Mouse (Mus musculus) fat pad, adult 2 months (tissue): ENCODE measurements around the gene Rnf217.

Experiments
- DNase-seq: peaks from one replicate; pipeline ENCODE4 v3.0.0-alpha.2; 2011; ENCODE audit warnings: low read depth, low spot score; ENCODE audit errors: extremely low read depth

Rnf217 gene

GRCm38 (mm10) chr10:31609066-31609961 lies at the start of gene Rnf217:
Gene Rnf217 (minus strand): TSS chr10:31609184.
- no peak for DNase-seq

- DNase-seq = no peak
Measured at GRCm38 (mm10) chr10:31647270-31647669, 38.3 kb upstream of the Rnf217 start.

GRCm38 (mm10) chr10:31646083-31646482 lies 37.1 kb upstream of the Rnf217 start:
- DNase-seq = no peak

GRCm38 (mm10) chr10:31635098-31635497 lies 26.1 kb upstream of the Rnf217 start:
- no peak for DNase-seq

GRCm38 (mm10) chr10:31632005-31632404 lies 23.0 kb upstream of the Rnf217 start:
- DNase-seq = no peak

- DNase-seq = no peak
Measured at GRCm38 (mm10) chr10:31615355-31615754, 6.4 kb upstream of the Rnf217 start.

GRCm38 (mm10) chr10:31614111-31614510 lies 5.1 kb upstream of the Rnf217 start:
- DNase-seq = no peak

- no peak for DNase-seq
Measured at GRCm38 (mm10) chr10:31608441-31609065, 431 bp downstream of the Rnf217 start.

- peak; percentile 54 for DNase-seq
Measured at GRCm38 (mm10) chr10:31606981-31607867, 1.8 kb downstream of the Rnf217 start.

GRCm38 (mm10) chr10:31603855-31604254 lies 5.1 kb downstream of the Rnf217 start:
- no peak for DNase-seq

- no peak for DNase-seq
Measured at GRCm38 (mm10) chr10:31600116-31600515, 8.9 kb downstream of the Rnf217 start.

GRCm38 (mm10) chr10:31597886-31598285 lies 11.1 kb downstream of the Rnf217 start:
- no peak for DNase-seq

- no peak for DNase-seq
Measured at GRCm38 (mm10) chr10:31596804-31597203, 12.2 kb downstream of the Rnf217 start.

- no peak for DNase-seq
Measured at GRCm38 (mm10) chr10:31595326-31595725, 13.7 kb downstream of the Rnf217 start.

GRCm38 (mm10) chr10:31592741-31593524 lies 16.1 kb downstream of the Rnf217 start:
- DNase-seq = peak; percentile 54

- DNase-seq = no peak
Measured at GRCm38 (mm10) chr10:31592095-31592740, 16.8 kb downstream of the Rnf217 start.

- DNase-seq = no peak
Measured at GRCm38 (mm10) chr10:31580722-31581121, 28.3 kb downstream of the Rnf217 start.

- no peak for DNase-seq
Measured at GRCm38 (mm10) chr10:31580073-31580472, 28.9 kb downstream of the Rnf217 start.

GRCm38 (mm10) chr10:31573267-31573666 lies 35.7 kb downstream of the Rnf217 start:
- DNase-seq = no peak

- DNase-seq = no peak
Measured at GRCm38 (mm10) chr10:31557311-31557710, 51.7 kb downstream of the Rnf217 start.
